Mouse (Mus musculus): Measurements from ENCODE around the gene Amigo3. TPM values are rescaled to one million over a fixed set of nuclear protein-coding genes. Genes with fewer than 3 reads are reported as not detected.

The Amigo3 gene
- polyA plus RNA-seq, 1 experiment = 4.5 TPM

DNA sequence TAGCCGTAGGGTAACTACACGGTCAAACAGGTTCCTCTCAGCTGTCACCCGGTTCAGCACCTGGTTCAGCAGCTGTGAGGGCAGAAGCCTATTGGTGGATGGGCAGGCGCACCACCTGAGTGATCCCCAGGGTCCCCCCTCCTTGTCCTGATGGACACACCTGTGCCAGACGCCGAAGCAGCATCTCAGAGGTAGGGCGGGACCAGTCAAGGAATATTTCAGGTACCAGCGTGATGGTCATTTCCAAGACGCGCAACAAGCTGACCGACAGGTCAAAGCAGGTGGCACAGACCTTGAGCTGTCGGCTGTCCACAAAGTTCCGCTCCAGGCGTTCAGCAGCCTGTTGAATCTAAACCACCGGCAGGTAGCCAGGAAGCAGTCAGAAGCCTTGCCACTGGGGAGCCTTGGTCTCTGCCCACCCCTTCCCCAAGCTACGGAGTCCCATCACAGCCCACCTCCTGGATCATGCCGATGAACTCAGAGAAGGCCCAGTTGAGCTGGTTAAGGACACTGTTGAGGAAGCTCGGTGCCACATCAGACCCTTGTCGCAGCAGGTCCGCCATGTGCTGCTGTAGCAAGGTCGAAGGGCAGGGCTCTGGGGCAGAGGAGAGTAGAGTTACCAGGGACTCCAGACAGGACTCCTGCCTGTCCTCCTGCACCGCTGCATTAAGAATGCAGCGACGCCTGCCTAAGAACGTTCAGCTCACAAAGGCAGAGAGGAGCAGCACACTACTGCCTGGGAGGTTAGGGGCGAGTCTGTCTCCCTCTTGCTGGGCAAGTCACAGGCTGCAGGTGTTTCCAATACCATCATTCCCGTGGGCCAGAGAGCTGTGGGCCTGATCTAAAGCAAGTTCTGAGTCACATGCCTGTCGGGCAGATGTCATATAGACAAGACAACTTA lies 3.7 kb downstream of the Amigo3 start:
- Histone ChIP-seq H3K4me3 (ENCODE audit: control insufficient read depth, insufficient read depth, low read length) (no peak overlapping the region), H3K27me3 (ENCODE audit: control insufficient read depth, insufficient read depth, low read length) (no peaks in the 10 kb centered on the region), H3K36me3 (ENCODE audit: control insufficient read depth, insufficient read depth, low read length) (peaks cover 7% of the 10 kb centered on the region), H3K27ac (ENCODE audit: control insufficient read depth, insufficient read depth, low read length) (no peak overlapping the region), H3K4me1 (replicated peaks; ENCODE audit: control insufficient read depth, insufficient read depth, low read length) (peaks cover 4% of the 10 kb centered on the region)
- no peak for DNase-seq
- TF ChIP-seq POLR2A (IDR thresholded peaks at IDR 0.05; ENCODE audit: control insufficient read depth, extremely low read depth, insufficient read depth, low read length, poor library complexity) (no peak), CTCF (IDR thresholded peaks at IDR 0.05; ENCODE audit: borderline replicate concordance, control insufficient read depth, extremely low read depth, insufficient read depth, low read length, poor library complexity) (no peak)
- 97% methylated on average over 28 of the region's 28 CpGs for WGBS

GRCm38 (mm10) chr9:108057262-108057562 lies 4.3 kb downstream of the Amigo3 start:
- Histone ChIP-seq H3K36me3 (ENCODE audit: control insufficient read depth, insufficient read depth, low read length) (peaks cover 6% of the 10 kb centered on the region; the same call in 1 of the 2 replicates), H3K4me1 (replicated peaks; ENCODE audit: control insufficient read depth, insufficient read depth, low read length) (peaks cover 4% of the 10 kb centered on the region), H3K27ac (ENCODE audit: control insufficient read depth, insufficient read depth, low read length) (no peak overlapping the region), H3K27me3 (ENCODE audit: control insufficient read depth, insufficient read depth, low read length) (no peaks in the 10 kb centered on the region), H3K4me3 (ENCODE audit: control insufficient read depth, insufficient read depth, low read length) (no peak overlapping the region)
- TF ChIP-seq CTCF (IDR thresholded peaks at IDR 0.05; ENCODE audit: borderline replicate concordance, control insufficient read depth, extremely low read depth, insufficient read depth, low read length, poor library complexity) (no peak), POLR2A (IDR thresholded peaks at IDR 0.05; ENCODE audit: control insufficient read depth, extremely low read depth, insufficient read depth, low read length, poor library complexity) (no peak)
- 97% methylated on average over 5 of the region's 5 CpGs for WGBS
- no peak for DNase-seq

DNA sequence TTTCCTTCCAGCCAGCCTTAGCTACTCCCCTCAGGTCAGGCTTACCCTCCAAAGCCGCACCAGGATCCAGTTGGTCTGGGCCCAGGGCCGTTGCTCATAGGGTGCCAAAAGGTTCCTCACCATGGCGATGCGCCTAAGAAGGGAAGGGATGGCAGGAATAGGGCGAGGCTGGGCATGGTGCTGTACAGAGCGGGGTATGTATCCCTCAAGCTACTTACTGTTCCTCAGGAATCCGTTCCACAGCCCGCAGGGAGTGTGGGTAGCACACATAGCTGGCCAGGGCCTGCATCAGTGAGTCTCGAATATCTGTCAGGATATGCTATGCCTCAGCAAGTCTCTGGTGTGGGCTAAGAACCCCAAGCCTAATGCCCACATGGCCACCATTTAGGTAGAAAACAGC lies 5.3 kb downstream of the Amigo3 start:
- no peak overlapping the region for H3K27ac ChIP-seq (ENCODE audit: control insufficient read depth, insufficient read depth, low read length)
- no peak for DNase-seq
- WGBS = 96% methylated on average over 9 of the region's 9 CpGs
- H3K4me1 ChIP-seq (replicated peaks; ENCODE audit: control insufficient read depth, insufficient read depth, low read length) = peaks cover under 1% of the 10 kb centered on the region; the same call in 1 of the 2 replicates
- no peaks in the 10 kb centered on the region for H3K27me3 ChIP-seq (ENCODE audit: control insufficient read depth, insufficient read depth, low read length)
- TF ChIP-seq CTCF (IDR thresholded peaks at IDR 0.05; ENCODE audit: borderline replicate concordance, control insufficient read depth, extremely low read depth, insufficient read depth, low read length, poor library complexity) (no peak), POLR2A (IDR thresholded peaks at IDR 0.05; ENCODE audit: control insufficient read depth, extremely low read depth, insufficient read depth, low read length, poor library complexity) (no peak)
- H3K4me3 ChIP-seq (ENCODE audit: control insufficient read depth, insufficient read depth, low read length) = no peak overlapping the region
- H3K36me3 ChIP-seq (ENCODE audit: control insufficient read depth, insufficient read depth, low read length) = peaks cover 9% of the 10 kb centered on the region; the same call in 1 of the 2 replicates

- H3K27me3 ChIP-seq (ENCODE audit: control insufficient read depth, insufficient read depth, low read length) = no peaks in the 10 kb centered on the region
- no peak for DNase-seq
- TF ChIP-seq POLR2A (IDR thresholded peaks at IDR 0.05; ENCODE audit: control insufficient read depth, extremely low read depth, insufficient read depth, low read length, poor library complexity) = no peak
- no peak for TF ChIP-seq CTCF (IDR thresholded peaks at IDR 0.05; ENCODE audit: borderline replicate concordance, control insufficient read depth, extremely low read depth, insufficient read depth, low read length, poor library complexity)
- no peaks in the 10 kb centered on the region for H3K4me1 ChIP-seq (replicated peaks; ENCODE audit: control insufficient read depth, insufficient read depth, low read length)
- 95% methylated on average over 3 of the region's 3 CpGs for WGBS
- H3K4me3 ChIP-seq (ENCODE audit: control insufficient read depth, insufficient read depth, low read length) = no peak overlapping the region
- 0 out of 2 replicates have a peak, but pooled peaks cover 3% of the 10 kb centered on the region for H3K36me3 ChIP-seq (ENCODE audit: control insufficient read depth, insufficient read depth, low read length)
- H3K27ac ChIP-seq (ENCODE audit: control insufficient read depth, insufficient read depth, low read length) = no peak overlapping the region
These were observed 9.2 kb downstream of the Amigo3 start for GRCm38 (mm10) chr9:108062142-108062541.

- 96% methylated on average over 12 of the region's 12 CpGs for WGBS
- DNase-seq = no peak
- TF ChIP-seq POLR2A (IDR thresholded peaks at IDR 0.05; ENCODE audit: control insufficient read depth, extremely low read depth, insufficient read depth, low read length, poor library complexity) (no peak), CTCF (IDR thresholded peaks at IDR 0.05; ENCODE audit: borderline replicate concordance, control insufficient read depth, extremely low read depth, insufficient read depth, low read length, poor library complexity) (no peak)
- H3K27ac ChIP-seq (ENCODE audit: control insufficient read depth, insufficient read depth, low read length) = no peak overlapping the region
- H3K27me3 ChIP-seq (ENCODE audit: control insufficient read depth, insufficient read depth, low read length) = no peaks in the 10 kb centered on the region
- 0 out of 2 replicates have a peak, but pooled peaks cover 3% of the 10 kb centered on the region for H3K36me3 ChIP-seq (ENCODE audit: control insufficient read depth, insufficient read depth, low read length)
- H3K4me3 ChIP-seq (ENCODE audit: control insufficient read depth, insufficient read depth, low read length) = no peak overlapping the region
- H3K4me1 ChIP-seq (replicated peaks; ENCODE audit: control insufficient read depth, insufficient read depth, low read length) = no peaks in the 10 kb centered on the region
These were observed 10.4 kb downstream of the Amigo3 start for GRCm38 (mm10) chr9:108063361-108063760.

DNA sequence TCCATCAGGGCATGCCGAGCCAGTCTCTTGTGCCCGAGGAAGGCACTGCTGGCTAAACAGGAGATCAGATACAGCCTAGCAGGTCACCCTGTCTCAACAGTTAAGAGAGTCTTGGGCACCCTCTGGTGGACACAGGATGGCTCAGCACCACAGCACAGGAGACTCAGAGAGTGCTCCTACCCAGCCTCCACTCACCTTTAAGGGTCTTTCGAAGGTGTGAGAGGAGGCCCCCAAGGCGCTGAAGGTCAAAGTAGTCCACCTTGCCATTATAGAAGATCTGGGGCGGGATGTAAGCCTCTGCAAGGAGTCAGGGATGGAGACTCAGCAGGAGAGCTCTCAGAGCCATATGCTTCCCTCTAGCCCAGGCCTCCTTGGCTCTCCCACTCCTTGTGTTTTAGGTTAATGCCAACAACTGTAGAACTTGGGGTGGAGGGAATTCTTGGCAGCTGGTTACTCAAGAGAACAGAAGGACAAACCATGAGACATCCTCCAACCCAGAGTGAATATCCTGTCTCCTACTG lies 12.6 kb downstream of the Amigo3 start:
- 74% methylated on average over 5 of the region's 5 CpGs for WGBS

More for the DNA sequence above, 12.6 kb downstream of the Amigo3 start:
- peak; percentile 68; the same call in 1 of the 2 replicates for TF ChIP-seq CTCF (IDR thresholded peaks at IDR 0.05; ENCODE audit: borderline replicate concordance, control insufficient read depth, extremely low read depth, insufficient read depth, low read length, poor library complexity)
- no peak for TF ChIP-seq POLR2A (IDR thresholded peaks at IDR 0.05; ENCODE audit: control insufficient read depth, extremely low read depth, insufficient read depth, low read length, poor library complexity)
- Histone ChIP-seq H3K4me1 (replicated peaks; ENCODE audit: control insufficient read depth, insufficient read depth, low read length) (no peaks in the 10 kb centered on the region), H3K27me3 (ENCODE audit: control insufficient read depth, insufficient read depth, low read length) (no peaks in the 10 kb centered on the region), H3K36me3 (ENCODE audit: control insufficient read depth, insufficient read depth, low read length) (peaks cover 3% of the 10 kb centered on the region; the same call in 1 of the 2 replicates), H3K27ac (ENCODE audit: control insufficient read depth, insufficient read depth, low read length) (no peak overlapping the region), H3K4me3 (ENCODE audit: control insufficient read depth, insufficient read depth, low read length) (no peak overlapping the region)
- DNase-seq = peak; percentile 62
